Mouse (Mus musculus) lung, postnatal 25 days (tissue): Measurements from ENCODE around the gene Nmi.
A peak's percentile ranks its signal among the peaks of the same experiment; 100 is the strongest.
"Not testable (repeated sequence)": the region's sequence is repeated elsewhere in the genome, so short reads cannot be mapped to it uniquely, and the experiment has no call there.

Experiments used
- DNase-seq: peaks from one replicate; pipeline ENCODE4 v3.0.0; 2022; ENCODE audit warnings: low spot score

The Nmi gene

DNA sequence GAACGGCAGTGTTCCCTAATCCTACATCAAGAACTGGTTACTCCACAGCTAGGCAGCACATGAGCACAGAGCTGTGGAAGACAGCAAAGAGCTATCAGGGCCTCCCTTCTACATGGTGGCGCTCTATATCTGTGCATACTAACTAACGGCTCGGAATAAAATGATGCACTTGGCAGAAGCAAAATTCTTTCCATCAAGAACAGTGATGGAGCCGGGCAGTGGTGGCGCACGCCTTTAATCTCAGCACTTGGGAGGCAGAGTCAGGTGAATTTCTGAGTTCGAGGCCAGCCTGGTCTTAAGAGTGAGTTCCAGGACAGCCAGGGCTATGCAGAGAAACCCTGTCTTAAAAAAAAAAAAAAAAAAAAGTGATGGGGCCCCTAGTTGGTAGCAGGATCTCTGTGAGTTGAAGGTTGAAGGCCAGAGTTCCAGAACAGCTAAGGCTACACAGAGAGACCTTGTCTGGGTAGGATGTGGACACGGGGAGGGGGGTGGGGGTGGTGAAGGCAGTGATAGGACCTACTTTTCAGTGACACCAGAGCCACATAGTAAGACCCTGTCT, at the start of gene Nmi:
Nmi (minus strand) TSS at position 85 of the 559 bp plus-strand sequence.
- DNase-seq = no peak

- DNase-seq = no peak
Observed at GRCm38 (mm10) chr2:52016361-52016760, 43.1 kb upstream of the Nmi start.

DNA sequence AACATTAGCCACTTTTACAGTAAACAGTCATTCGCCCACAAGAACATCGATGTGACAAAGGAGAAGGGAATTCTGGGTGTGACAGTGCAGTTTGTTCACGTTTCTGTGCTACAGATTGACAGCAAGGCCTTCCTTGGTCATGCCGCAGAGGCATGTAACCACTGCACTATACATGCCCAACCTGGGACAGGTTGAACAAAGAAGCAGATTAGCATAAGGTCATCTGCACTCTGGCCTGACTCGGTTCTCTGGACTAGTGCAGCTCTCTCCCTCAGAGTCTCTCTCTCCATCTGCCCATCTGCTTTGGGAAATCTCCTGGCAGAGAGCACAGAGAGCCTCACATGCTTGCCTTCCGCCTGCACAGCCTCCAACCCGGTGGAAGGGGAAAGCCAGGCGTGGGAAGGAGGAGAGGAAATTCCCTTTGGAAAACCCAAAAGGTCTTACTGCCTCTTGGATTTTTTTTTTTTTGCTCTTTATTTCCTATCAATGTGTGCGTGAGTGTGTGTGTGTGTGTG, 40.1 kb upstream of the Nmi start:
- no peak for DNase-seq

GRCm38 (mm10) chr2:52011820-52012219, 38.5 kb upstream of the Nmi start:
- not testable (repeated sequence) for DNase-seq

DNA sequence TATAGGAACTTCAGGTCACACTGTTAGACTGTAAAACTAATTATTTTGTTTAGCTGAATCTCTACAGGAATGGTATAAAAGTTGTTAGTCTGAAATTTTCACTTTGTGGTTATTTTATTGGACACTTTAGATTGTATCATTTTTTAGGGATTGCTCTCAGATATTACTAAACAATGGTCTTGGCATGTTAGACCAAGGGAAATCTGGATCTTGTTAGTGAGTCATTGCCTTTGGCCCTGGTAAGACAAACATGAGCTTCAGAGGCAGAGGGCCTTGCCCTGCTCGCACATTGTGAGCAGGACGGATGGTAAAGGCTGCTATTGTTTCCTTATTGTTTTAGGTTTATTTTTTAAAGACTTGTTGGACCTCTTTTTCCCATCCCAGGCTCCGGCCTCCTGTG, 33.1 kb upstream of the Nmi start:
- DNase-seq = no peak

DNA sequence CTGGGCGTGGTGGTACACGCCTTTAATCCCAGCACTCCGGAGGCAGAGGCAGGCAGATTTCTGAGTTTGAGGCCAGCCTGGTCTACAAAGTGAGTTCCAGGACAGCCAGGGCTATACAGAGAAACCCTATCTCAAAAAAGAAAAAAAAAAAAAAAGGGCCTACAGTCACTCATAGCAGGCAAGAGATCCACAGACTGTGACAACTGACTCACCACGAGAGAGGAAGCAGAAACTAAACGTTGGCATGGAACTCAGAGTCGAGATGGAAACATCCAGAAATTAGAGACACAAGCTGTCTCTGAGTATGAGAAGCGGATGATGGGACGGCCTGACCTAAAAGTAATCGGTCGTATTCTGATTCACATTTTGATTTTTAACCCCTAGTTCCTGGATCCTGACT, 29.0 kb upstream of the Nmi start:
- not testable (repeated sequence) for DNase-seq

DNA sequence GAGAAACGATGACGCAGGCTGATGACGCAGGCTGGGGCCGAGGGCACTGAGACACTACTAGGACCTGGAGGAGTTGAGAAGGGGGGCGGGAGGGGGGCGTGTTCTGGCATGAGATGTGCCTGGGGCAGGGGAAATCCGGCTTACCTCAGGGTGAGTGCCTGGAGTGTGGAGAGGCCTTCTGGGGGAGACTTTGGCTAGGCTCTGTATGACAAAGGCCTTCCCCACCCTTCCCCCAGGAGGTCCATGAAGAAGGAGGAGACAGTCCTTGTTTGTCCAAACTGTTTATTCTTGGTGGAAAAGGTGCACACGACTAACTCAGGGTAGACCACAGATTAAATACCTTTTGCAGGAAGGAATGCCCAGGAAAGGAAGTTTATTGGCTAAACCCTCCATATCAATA, 28.2 kb upstream of the Nmi start:
- DNase-seq = no peak

DNA sequence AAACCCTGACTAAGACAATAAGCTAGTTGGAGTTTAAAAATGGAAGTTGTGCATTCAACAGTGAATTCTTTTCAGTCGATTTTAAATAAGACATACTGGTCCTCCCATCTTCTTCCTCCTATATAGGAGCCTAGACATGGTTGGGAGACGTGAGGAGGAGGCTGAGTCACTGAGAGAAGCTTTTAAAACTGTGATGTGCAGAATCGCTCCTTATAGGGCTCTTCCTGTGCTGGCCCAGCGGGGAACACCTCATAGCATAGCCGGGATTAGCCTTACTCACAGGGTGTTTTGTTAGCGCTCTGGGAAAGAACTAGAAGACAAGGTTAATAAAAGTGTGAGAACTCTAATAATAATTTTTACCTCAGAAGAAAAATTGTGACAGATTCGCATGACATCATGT, 26.7 kb upstream of the Nmi start:
- no peak for DNase-seq

DNA sequence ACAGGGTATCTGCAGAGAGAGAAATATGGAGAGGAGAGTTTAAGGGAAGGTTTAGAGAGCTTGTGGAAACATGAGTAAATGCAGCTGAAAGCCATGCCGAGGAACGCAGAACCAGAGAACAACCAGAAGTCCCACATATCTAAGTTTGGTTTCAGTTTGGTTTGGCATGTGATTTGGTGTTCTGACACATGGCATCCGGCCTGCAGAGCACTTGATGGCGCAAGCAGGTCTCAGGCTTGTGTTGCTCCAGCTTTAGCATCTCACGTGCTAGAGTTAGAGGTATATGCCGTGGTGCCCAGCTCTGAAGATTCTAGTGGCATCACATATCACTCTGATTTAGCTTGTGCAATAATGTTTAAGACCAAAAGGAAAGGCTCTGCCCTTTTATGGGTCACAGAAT, 18.2 kb upstream of the Nmi start:
- no peak for DNase-seq

DNA sequence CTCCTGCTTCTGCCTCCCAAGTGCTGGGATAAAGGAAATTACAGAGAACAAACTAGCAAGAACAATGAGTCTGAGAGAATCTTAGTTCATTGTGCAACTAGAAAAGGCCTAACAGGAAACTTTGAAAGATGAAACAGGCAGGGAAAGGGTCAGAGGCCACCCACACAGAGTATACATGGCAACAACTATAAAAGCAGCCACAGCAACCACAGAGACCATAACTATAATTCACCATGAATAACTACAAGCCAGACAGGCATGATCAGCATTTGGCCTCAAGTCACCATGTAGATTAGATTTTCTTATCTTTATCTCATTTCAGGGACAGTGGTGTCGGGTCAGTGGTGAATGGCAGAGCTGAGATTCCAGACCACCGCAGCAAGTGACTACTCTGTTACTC, 16.3 kb upstream of the Nmi start:
- no peak for DNase-seq

GRCm38 (mm10) chr2:51986695-51987094, 13.4 kb upstream of the Nmi start:
- DNase-seq = no peak

GRCm38 (mm10) chr2:51986157-51986556, 12.9 kb upstream of the Nmi start:
- no peak for DNase-seq

DNA sequence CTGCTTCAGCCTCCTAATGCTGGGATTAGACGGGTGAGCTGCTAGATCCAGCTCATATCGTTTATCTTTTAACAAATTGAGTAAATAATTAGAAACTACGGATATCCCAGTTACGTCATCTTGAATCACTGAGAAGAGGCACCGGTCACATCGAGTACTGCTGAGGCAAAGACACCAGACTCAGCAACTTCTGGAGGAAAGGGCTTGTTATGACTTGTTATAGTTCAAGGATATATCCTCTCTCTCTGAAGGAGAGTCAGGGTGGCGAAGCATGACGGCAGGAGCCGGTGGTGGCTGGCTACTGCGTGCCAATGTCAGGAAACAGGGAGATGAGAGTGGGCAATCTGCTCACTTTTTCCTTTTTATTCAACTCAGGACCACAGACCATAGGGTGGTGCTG, 11.9 kb upstream of the Nmi start:
- DNase-seq = no peak

DNA sequence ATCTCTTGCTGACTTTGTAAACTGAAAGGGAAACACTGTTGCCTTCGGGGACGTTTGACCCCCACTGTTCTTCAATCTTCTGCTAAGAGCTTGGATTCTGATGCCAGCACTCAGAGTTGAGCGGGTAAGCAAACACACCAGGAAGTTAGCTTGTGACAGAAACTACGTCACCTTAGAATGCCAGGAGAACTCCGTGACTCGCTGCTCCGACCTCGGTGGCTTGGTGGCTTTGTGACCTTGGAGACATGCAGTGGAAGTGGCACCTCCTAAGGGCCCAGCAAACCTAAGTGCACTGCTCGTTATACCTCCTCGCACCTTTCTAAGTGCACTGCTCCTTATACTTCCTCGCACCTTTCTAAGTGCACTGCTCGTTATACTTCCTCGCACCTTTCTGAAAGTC, 9.0 kb upstream of the Nmi start:
- DNase-seq = peak; percentile 17

DNA sequence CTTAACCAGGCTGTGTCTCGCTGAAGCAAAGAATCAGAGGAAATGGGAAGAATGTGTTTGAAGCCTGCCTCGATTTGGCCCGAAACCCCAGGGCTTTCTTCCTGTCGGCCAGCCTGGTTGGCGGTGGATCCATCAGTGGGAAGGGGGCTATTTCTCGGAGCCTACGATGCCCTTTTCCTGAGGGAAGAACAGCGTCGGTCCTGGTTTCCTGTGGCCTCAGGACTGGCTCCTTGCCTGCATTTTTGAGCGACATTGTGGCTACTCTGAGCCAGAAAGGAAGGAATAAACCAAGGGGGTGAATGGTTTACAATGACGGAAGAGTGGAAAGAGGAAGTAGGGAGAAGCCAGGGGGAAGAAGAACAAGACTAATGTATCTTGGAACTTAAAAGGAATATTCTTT, 8.3 kb upstream of the Nmi start:
- peak; percentile 49 for DNase-seq

DNA sequence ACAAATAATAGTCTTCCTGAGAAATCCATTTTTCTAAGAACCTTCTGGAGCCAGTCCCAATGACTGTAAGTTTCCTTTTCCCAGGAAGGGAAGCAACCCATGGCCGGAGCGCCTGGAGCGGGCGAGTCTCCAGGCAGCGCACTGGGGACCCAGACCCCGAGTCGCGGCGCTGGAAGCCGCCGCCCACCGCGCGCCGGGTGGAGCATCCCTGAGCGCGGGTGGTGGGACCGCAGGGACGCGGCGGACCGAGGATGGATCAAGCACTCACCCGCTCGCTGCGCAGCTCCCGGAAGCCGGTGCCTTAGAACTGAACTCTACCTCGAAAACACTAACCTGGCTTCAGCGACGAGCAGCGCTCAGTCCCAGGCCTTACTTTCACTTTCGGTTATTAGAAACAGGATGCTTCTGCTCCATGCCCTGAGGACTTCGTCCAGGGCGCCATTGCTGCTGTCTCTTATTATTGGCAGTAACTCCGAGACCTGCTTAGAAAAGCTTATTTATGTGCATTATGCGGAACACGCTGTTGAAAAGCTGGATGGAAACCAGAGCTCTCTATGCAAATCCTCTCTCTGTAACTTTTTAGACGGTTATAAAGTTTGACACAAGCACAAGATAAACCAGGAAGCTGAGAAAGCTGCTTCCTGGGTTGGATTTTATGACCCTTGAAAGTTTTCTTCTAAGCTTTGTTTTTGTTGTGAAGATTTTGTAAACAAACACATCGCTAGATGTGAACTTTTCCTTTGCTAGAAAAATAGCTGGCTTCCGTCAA, 469 bp downstream of the Nmi start:
- peak; percentile 56 for DNase-seq

GRCm38 (mm10) chr2:51972142-51972541, 1.2 kb downstream of the Nmi start:
- peak; percentile 65 for DNase-seq

GRCm38 (mm10) chr2:51970897-51971296, 2.4 kb downstream of the Nmi start:
- no peak for DNase-seq

DNA sequence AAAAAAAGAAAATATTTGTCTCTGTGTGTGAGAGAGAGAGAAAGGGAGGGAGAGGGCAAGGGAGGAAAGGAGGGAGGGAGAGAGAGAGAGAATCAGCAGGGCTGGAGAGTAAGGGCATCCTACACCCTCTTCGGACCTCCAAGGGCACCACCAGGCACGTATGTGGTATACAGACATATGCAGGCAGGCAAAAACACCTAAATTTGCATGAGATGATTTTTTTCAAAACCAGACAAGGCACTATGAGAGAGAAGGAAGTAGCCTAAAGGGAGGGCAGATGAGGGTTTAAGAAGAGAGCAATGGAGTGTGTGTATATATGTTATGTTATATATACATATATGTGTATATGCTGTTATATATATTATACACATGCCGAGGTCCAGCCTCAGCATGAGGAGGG, 6.0 kb downstream of the Nmi start:
- no peak for DNase-seq

DNA sequence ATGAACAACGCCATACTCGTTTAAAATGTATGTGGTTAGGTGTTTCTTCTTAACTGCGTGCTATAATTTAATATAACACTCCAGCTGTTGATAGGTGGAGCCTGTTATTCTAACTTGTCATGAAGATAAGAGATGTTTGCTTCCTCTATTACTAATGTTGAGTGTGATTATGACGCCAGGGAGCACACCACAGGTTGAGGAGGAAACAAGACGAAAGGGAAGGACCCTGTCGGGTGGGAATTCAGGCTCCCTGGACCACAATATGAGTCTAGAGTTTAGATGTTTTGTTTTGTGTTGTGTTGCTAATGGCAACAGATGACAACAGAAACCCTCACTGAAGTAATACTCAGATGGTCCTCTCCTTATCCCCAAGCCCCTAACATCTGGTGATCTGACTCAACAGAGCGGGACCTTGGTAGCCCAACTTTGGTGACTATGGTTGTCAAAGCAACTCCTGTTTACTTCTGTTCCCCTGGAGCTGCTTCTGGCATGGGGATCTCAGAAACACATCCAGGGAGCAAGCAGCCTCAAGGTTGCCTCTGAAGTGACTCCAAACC, 19.6 kb downstream of the Nmi start:
- no peak for DNase-seq

DNA sequence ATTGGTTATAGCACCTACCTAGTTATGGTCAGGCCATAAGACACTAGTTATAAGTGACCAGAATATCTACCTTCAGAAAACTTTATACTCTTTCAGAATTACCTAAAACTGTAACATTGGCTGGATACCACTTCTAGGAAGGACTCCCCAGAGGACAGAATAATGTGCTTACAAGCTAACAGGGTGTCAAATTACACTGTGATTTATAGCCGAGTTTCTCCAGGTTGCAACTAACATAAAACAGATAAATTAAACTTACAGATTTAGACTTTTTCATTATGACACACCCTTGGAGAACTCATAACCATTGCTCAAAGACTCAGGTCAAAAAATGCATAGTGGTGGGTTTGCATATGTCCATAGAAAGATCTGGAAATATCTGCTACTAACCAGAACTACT, 22.4 kb downstream of the Nmi start:
- DNase-seq = no peak

DNA sequence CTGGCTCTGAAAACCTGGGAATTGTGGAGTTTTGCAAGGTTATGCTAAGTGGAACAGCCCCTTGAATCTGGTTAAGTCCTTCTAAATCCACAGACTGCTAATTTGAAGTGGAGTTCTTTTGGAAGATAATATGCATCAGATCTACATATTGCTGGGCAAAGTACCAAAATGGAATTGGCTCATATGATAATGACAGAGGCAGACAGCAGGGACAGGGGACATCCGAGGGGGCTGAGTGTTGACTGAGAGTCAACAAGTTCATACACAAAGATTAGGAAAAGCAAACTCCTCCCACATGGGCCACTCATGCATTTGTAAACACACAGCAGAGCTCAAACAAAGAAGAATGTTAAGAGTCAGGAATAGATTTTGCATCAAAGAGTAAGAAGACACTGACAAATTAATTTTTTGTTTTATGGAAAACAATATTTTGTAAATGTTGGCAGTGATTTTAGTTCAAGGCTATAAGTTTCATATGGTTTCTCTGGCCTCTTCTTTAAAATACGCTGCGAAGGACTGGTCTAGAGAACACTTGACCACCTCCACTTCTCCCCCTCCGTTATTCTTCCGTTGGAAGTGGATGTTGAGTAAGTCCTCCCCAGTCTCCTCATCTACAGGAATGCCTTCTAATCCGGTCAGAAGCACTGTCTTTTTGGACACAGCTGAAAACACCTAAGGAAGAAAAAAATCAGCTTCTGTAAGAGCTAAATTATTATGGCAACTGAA, 25.0 kb downstream of the Nmi start:
- DNase-seq = no peak

DNA sequence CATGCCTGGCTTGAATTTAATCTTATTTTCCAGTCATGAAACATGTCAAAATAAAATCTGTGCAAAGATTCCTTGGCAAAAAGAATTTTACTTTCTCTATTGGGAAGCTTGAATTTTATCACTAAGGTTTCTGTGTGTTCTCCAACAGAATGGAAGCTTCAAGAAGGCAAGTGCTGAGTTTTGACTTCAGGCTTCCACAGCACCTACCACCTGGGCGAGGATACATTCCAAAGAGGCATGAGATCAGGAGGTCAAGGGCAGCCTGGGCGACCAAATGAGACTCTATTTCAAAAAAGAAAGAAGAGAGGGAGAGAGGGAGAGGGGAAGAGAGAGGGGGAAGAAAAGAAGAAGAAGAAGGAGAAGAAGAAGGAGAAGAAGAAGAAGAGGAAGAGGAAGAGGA, 27.5 kb downstream of the Nmi start:
- no peak for DNase-seq
